Mouse (Mus musculus): ENCODE data around the gene Usp34. TPM values are rescaled to one million over a fixed set of nuclear protein-coding genes. Genes with fewer than 3 reads are reported as not detected.
"Not testable (repeated sequence)": the region's sequence is repeated elsewhere in the genome, so short reads cannot be mapped to it uniquely, and the experiment has no call there.

Usp34 gene
- total RNA-seq, 2 experiments from 2014 or later, result 29.7 to 39.6 TPM

- DNase-seq, result no peak
Measured at GRCm38 (mm10) chr11:23496661-23497060, 190.0 kb downstream of the Usp34 start.

DNA sequence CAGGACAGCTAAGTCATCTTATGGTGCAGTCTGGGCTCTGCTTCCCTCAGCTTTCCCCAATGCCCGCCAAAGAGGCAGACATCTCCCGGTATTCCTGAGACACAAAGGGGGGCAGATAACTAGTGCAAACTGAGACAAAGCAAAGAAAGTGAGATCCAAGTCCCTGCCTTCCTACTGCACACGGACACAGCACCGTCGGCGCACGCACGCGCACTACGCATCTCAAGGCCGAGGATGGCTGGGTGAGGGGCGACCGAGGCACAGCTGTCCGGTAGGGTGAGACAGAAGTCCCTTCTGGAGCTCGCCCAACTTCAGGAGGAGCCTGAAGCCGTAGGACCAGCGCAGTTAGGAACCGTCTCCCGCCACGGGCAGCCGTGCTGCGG is 190.6 kb downstream of the Usp34 start:
- intact Hi-C loops (cut with DNase I), result loop anchor here (5.0 kb wide), 1 partner anchor 70 kb away; no protein-coding TSS in a partner anchor
- DNase-seq, result peak in 1 of 2 experiments; percentile 47

More at GRCm38 (mm10) chr11:23496661-23497060, 190.0 kb downstream of the Usp34 start:
- intact Hi-C loops (cut with DNase I), result loop anchor here (5.0 kb wide), 1 partner anchor 71 kb away; no protein-coding TSS in a partner anchor

DNA sequence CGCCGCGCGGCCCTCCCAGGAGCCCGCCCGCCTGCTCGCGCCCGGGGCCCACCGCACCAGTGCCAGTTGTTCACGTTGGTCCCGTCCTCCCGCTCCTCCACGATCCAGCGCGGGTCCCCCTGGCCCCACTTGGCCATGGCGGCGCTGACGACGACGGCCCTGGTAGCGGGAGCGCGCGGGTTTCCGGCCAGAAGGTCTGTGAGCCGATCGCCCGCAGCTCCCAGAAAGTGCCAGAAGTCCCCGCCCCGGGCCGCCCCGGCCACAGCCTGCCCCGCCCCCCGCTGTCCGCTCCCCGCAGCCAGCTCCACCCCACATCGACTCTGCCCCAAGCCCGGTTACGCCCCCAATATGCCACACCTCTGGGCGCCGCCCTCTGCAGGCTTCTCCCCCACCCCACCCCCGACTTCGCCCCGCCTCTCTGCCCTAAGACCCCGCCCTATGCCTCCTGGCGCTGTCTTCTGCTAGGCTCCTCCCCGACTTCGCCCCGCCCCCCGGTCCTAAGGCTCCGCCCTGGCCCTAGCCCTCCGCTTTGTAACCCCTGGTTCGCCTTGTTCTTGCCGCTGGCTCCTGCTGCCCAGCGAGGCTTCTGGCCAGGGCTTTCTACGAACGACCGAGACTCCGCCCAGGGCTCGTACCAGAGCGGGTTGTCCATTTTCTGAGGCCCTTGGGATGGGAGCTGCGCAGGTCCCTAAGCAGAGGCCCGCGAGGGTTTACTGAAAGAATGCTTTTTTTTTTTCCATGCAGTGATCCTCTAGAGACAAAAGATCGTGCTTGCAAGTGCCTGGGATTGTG is 191.2 kb downstream of the Usp34 start, which contains the start of gene Ahsa2:
Gene Ahsa2 (minus strand): TSS at position 313 of the 792 bp plus-strand sequence.
- DNase-seq, result peak; percentile 96 to 97
- intact Hi-C loops (cut with DNase I), result loop anchor here (5.0 kb wide), 1 partner anchor 69 kb away; no protein-coding TSS in a partner anchor

GRCm38 (mm10) chr11:23498609-23499008 is 191.9 kb downstream of the Usp34 start:
- intact Hi-C loops (cut with DNase I), result loop anchor here (5.0 kb wide), 1 partner anchor 69 kb away; no protein-coding TSS in a partner anchor
- no peak for DNase-seq

- intact Hi-C loops (cut with DNase I); DNase-seq: not testable (repeated sequence)
Measured at GRCm38 (mm10) chr11:23504801-23505200, 198.1 kb downstream of the Usp34 start.

- intact Hi-C loops (cut with DNase I); DNase-seq: not testable (repeated sequence)
Measured at GRCm38 (mm10) chr11:23514785-23515184, 208.1 kb downstream of the Usp34 start.

- no peak for DNase-seq
Measured at GRCm38 (mm10) chr11:23515315-23515714, 208.6 kb downstream of the Usp34 start.

DNA sequence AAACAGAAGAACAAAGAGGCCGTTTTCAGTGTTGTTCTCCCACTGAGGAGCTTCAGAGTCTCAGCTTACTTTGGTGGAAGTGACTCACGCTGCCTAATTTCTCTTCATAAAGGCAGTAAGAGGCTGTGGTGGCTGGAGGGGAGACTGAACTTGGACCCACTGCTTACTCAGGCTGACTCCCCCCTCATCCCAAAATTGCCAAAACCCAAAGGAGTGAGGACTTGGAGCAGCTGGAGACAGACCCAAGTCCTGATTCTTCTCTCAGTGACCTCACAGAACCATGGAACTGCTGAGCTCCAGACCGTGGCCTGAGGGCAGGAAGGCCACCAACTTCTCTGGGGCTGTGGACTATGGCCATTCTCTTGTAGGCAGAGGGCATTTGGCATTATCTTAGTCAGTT is 212.3 kb downstream of the Usp34 start:
- no peak for DNase-seq
- intact Hi-C loops (cut with DNase I), result no loop called here

More at GRCm38 (mm10) chr11:23515315-23515714, 208.6 kb downstream of the Usp34 start:
- intact Hi-C loops (cut with DNase I), result no loop called here

DNA sequence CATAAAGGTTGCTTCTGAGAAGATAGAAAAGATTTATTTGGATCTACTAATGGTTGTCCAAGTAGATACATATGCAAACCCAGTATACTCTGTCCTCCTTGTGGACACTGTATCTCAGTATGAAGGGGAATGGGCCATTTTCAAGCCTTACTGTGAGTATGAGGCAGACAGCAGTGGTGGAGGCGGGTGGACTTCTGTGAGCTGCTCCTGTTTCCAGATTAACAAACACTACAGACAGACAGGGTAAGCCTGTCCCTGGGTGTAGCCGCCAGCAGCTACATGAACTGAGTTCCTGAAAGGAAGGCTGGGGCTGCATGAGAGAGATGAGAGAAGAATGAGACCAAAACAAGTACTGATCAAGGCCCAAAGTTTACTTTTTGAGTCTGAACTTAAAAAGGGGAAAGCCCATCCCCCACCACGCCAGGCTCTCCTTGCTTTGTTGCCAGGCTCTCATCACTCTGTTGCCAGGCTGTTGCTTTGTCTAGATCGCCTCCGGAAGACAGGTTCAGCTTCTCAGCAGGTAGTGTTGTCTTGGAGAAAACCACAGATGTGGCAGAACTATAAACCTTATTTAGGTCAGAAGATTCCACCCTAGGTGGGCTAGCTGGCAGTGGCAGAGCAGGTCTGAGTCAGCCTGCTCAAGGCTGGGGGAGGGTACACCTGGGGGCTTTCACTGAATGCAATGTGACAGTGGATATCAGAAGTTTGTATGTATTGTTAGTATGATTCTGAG is 213.9 kb downstream of the Usp34 start, which contains the start of gene 1700093K21Rik:
Gene 1700093K21Rik (minus strand): TSS at position 683 of the 733 bp plus-strand sequence.
- intact Hi-C loops (cut with DNase I), result loop anchor here (5.0 kb wide), 1 partner anchor 597 kb away; no protein-coding TSS in a partner anchor
- no peak for DNase-seq

GRCm38 (mm10) chr11:23537446-23537845 is 230.8 kb downstream of the Usp34 start:
- intact Hi-C loops (cut with DNase I), result no loop called here
- DNase-seq, result no peak

Small RNA genes within 50 kb of the gene (microRNA-seq; reads per million reads assigned to microRNA genes)
- 0 reads per million in 2 experiments for gene Gm47279

Other genes starting within 250 kb of the Usp34 start
- 10 to 100 TPM; 21.7 to 22.4 TPM for gene Xpo1, start 50.9 kb upstream of the Usp34 start, total RNA-seq (2021)
- 10 to 100 TPM; 36.2 to 39.3 TPM for gene Ahsa2, start 191.1 kb downstream of the Usp34 start, total RNA-seq (2021)
- not detected for gene 1700093K21Rik, start 214.3 kb downstream of the Usp34 start, total RNA-seq (2021)

Measured in gastrocnemius, postnatal 36 days (tissue).